Mouse (Mus musculus): Measurements from ENCODE around the gene Srsx. TPM values are rescaled to one million over a fixed set of nuclear protein-coding genes. Genes with fewer than 3 reads are reported as not detected.
"Not testable (repeated sequence)": the region's sequence is repeated elsewhere in the genome, so short reads cannot be mapped to it uniquely, and the experiment has no call there.

The Srsx gene
- polyA plus RNA-seq (2014; fragmentation: Nextera tagmentation; extraction: Ambion mirVana) = not detected in 2 replicates

DNA sequence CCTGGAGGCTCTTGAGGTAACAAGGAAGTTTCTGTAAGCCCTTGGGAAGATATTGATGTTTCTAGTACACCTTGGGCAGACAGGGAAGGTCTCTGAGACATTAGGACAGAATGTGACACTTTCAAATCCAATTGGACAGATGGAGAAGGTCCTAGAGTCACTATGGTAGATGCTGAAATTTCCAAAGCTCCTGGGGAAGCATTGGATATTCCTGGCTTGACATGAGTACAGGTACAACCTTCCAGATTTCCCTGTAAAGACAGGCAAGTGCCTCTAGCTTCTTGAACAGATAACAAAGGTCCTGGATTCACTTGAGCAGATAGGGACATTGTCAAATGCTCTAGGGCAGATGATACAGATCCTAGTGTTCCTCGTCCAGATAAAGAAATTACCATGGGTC, at the start of gene Srsx:
TSS of gene Srsx (minus strand) at position 101 of the 400 bp plus-strand sequence.
- H3K9me3 ChIP-seq (ENCODE audit: control insufficient read depth, low read length); H3K36me3 ChIP-seq (ENCODE audit: control insufficient read depth, insufficient read depth, low read length); DNase-seq (ENCODE audit: low spot score); ATAC-seq (replicated peaks; ENCODE audit: low FRiP score); H3K4me1 ChIP-seq (replicated peaks; ENCODE audit: control insufficient read depth, insufficient read depth, low read length); H3K9ac ChIP-seq (ENCODE audit: low read depth, low read length); H3K27me3 ChIP-seq (replicated peaks; ENCODE audit: control insufficient read depth, insufficient read depth, low read length); H3K4me2 ChIP-seq; H3K27ac ChIP-seq (ENCODE audit: low read depth, low read length); H3K4me3 ChIP-seq (ENCODE audit: low read depth, low read length): not testable (repeated sequence)
- WGBS = no CpG with 5 or more reads among the region's 1 CpGs

DNA sequence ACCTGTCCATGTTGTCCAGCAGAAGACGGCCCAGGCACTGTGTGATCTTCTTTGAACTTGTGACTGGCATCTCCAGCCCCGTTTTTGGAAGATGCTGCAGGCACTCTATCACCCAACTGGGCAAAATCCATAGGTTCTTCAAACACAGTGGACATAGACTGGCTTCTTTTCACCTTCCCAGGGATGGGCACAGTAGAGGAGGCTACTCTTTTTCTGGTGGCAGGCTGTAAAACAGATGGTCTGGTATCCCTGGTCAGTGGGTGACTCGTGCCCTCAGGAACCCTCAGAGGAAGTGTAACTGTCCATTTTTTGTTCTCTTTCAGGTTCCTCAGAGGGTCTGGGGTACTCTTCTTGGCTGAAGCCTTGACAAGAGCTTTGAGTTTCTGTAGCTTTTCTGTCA, 24.5 kb upstream of the Srsx start, which contains the start of gene Gm17577:
TSS of gene Gm17577 (minus strand) at position 101 of the 400 bp plus-strand sequence.
- not testable (repeated sequence) for DNase-seq (ENCODE audit: low spot score); H3K27me3 ChIP-seq (replicated peaks; ENCODE audit: control insufficient read depth, insufficient read depth, low read length); H3K4me1 ChIP-seq (replicated peaks; ENCODE audit: control insufficient read depth, insufficient read depth, low read length); H3K9me3 ChIP-seq (ENCODE audit: control insufficient read depth, low read length); H3K4me2 ChIP-seq; H3K9ac ChIP-seq (ENCODE audit: low read depth, low read length); H3K27ac ChIP-seq (ENCODE audit: low read depth, low read length); H3K4me3 ChIP-seq (ENCODE audit: low read depth, low read length); ATAC-seq (replicated peaks; ENCODE audit: low FRiP score); H3K36me3 ChIP-seq (ENCODE audit: control insufficient read depth, insufficient read depth, low read length)
- no CpG with 5 or more reads among the region's 3 CpGs for WGBS

Other genes with a start within 250 kb of the Srsx start
- gene Gm17521, start 192.8 kb downstream of the Srsx start, polyA plus RNA-seq (2014; fragmentation: Nextera tagmentation; extraction: Ambion mirVana) = not detected in 2 replicates
- gene Cldn34c1, start 119.0 kb downstream of the Srsx start, polyA plus RNA-seq (2014; fragmentation: Nextera tagmentation; extraction: Ambion mirVana) = 8.3 and 10.0 TPM in 2 replicates
- gene Gm17577, start 24.4 kb upstream of the Srsx start, polyA plus RNA-seq (2014; fragmentation: Nextera tagmentation; extraction: Ambion mirVana) = not detected in 2 replicates